Mouse (Mus musculus): ENCODE measurements at regions not wholly inside any gene's neighbourhood (a gene's known extent, or its start where the extent isn't known, plus 50 kb on each side); places are given as distances from the start of the nearest gene placed in this dataset.

- TF ChIP-seq CTCF (IDR thresholded peaks at IDR 0.05; ENCODE audit: borderline replicate concordance, control insufficient read depth, extremely low read depth, insufficient read depth, low read length, poor library complexity) (no peak), POLR2A (IDR thresholded peaks at IDR 0.05; ENCODE audit: control insufficient read depth, extremely low read depth, insufficient read depth, low read length, poor library complexity) (no peak)
Measured at GRCm38 (mm10) chr17:50409271-50409670, 99.9 kb upstream of the Plcl2 start.
